Mouse (Mus musculus): Measurements from ENCODE around the gene Rab17. TPM values are rescaled to one million over a fixed set of nuclear protein-coding genes. Genes with fewer than 3 reads are reported as not detected.

Rab17 gene
- polyA plus RNA-seq (2014; fragmentation: Nextera tagmentation; extraction: Ambion mirVana): 0.33 TPM in 1 of 2 replicates, not detected in the other

GRCm38 (mm10) chr1:90969347-90969784 is at the start of gene Rab17:
Gene Rab17, minus strand, starts transcription at chr1:90969661.
- Histone ChIP-seq H3K4me1 (replicated peaks; ENCODE audit: control insufficient read depth, insufficient read depth, low read length) (peaks cover 3% of the 10 kb centered on the region), H3K27ac (ENCODE audit: low read depth, low read length) (no peak within 1 kb of the TSS), H3K4me2 (replicated peaks; ENCODE audit: low read depth, low read length) (no peak within 1 kb of the TSS), H3K4me3 (ENCODE audit: low read depth, low read length) (no peak within 1 kb of the TSS), H3K36me3 (ENCODE audit: control insufficient read depth, insufficient read depth, low read length) (no peaks in the 10 kb centered on the region), H3K9ac (ENCODE audit: low read depth, low read length) (no peak within 1 kb of the TSS), H3K27me3 (ENCODE audit: control insufficient read depth, insufficient read depth, low read length) (0 out of 2 replicates have a peak, but pooled peaks cover 2% of the 10 kb centered on the region), H3K9me3 (ENCODE audit: control insufficient read depth, low read length) (no peaks in the 10 kb centered on the region)
- ATAC-seq (ENCODE audit: low FRiP score) (no peak), DNase-seq (ENCODE audit: low spot score) (no peak)
- 38% methylated on average over 9 of the region's 9 CpGs for WGBS

GRCm38 (mm10) chr1:91017111-91017758 is 47.8 kb upstream of the Rab17 start:
- Histone ChIP-seq H3K27ac (ENCODE audit: low read depth, low read length) (no peak overlapping the region), H3K9me3 (ENCODE audit: control insufficient read depth, low read length) (no peaks in the 10 kb centered on the region), H3K9ac (ENCODE audit: low read depth, low read length) (0 out of 2 replicates have a peak overlapping the region, but pooled peaks have one; percentile 2), H3K4me3 (ENCODE audit: low read depth, low read length) (no peak overlapping the region), H3K36me3 (ENCODE audit: control insufficient read depth, insufficient read depth, low read length) (no peaks in the 10 kb centered on the region), H3K4me2 (replicated peaks; ENCODE audit: low read depth, low read length) (peak overlapping the region; percentile 27), H3K4me1 (replicated peaks; ENCODE audit: control insufficient read depth, insufficient read depth, low read length) (no peaks in the 10 kb centered on the region), H3K27me3 (ENCODE audit: control insufficient read depth, insufficient read depth, low read length) (no peaks in the 10 kb centered on the region)
- 15% methylated on average over 20 of the region's 20 CpGs for WGBS
- no peak for ATAC-seq (ENCODE audit: low FRiP score)
- peak; percentile 28 for DNase-seq (ENCODE audit: low spot score)

GRCm38 (mm10) chr1:91015571-91015970 is 46.1 kb upstream of the Rab17 start:
- no peaks in the 10 kb centered on the region for H3K4me1 ChIP-seq (replicated peaks; ENCODE audit: control insufficient read depth, insufficient read depth, low read length)
- no peaks in the 10 kb centered on the region for H3K9me3 ChIP-seq (ENCODE audit: control insufficient read depth, low read length)
- no peak overlapping the region for H3K4me3 ChIP-seq (ENCODE audit: low read depth, low read length)
- no peaks in the 10 kb centered on the region for H3K27me3 ChIP-seq (ENCODE audit: control insufficient read depth, insufficient read depth, low read length)
- no peak overlapping the region for H3K4me2 ChIP-seq (replicated peaks; ENCODE audit: low read depth, low read length)
- H3K9ac ChIP-seq (ENCODE audit: low read depth, low read length): no peak overlapping the region
- DNase-seq (ENCODE audit: low spot score) (no peak), ATAC-seq (ENCODE audit: low FRiP score) (no peak)
- H3K36me3 ChIP-seq (ENCODE audit: control insufficient read depth, insufficient read depth, low read length): no peaks in the 10 kb centered on the region
- WGBS: 68% methylated on average over 7 of the region's 7 CpGs
- no peak overlapping the region for H3K27ac ChIP-seq (ENCODE audit: low read depth, low read length)

GRCm38 (mm10) chr1:91013803-91014202 is 44.3 kb upstream of the Rab17 start:
- no peak for ATAC-seq (ENCODE audit: low FRiP score)
- H3K9ac ChIP-seq (ENCODE audit: low read depth, low read length): no peak overlapping the region
- no peaks in the 10 kb centered on the region for H3K4me1 ChIP-seq (replicated peaks; ENCODE audit: control insufficient read depth, insufficient read depth, low read length)
- H3K27me3 ChIP-seq (ENCODE audit: control insufficient read depth, insufficient read depth, low read length): no peaks in the 10 kb centered on the region
- WGBS: 71% methylated on average over 3 of the region's 3 CpGs
- H3K36me3 ChIP-seq (ENCODE audit: control insufficient read depth, insufficient read depth, low read length): no peaks in the 10 kb centered on the region
- no peak for DNase-seq (ENCODE audit: low spot score)
- no peak overlapping the region for H3K4me3 ChIP-seq (ENCODE audit: low read depth, low read length)
- no peak overlapping the region for H3K27ac ChIP-seq (ENCODE audit: low read depth, low read length)
- no peak overlapping the region for H3K4me2 ChIP-seq (replicated peaks; ENCODE audit: low read depth, low read length)
- H3K9me3 ChIP-seq (ENCODE audit: control insufficient read depth, low read length): no peaks in the 10 kb centered on the region

- WGBS: 86% methylated on average over 3 of the region's 3 CpGs
- Histone ChIP-seq H3K9me3 (ENCODE audit: control insufficient read depth, low read length) (no peaks in the 10 kb centered on the region), H3K4me2 (replicated peaks; ENCODE audit: low read depth, low read length) (no peak overlapping the region), H3K4me3 (ENCODE audit: low read depth, low read length) (no peak overlapping the region), H3K36me3 (ENCODE audit: control insufficient read depth, insufficient read depth, low read length) (no peaks in the 10 kb centered on the region), H3K27ac (ENCODE audit: low read depth, low read length) (no peak overlapping the region), H3K4me1 (replicated peaks; ENCODE audit: control insufficient read depth, insufficient read depth, low read length) (no peaks in the 10 kb centered on the region), H3K27me3 (ENCODE audit: control insufficient read depth, insufficient read depth, low read length) (no peaks in the 10 kb centered on the region), H3K9ac (ENCODE audit: low read depth, low read length) (no peak overlapping the region)
- ATAC-seq (ENCODE audit: low FRiP score) (no peak), DNase-seq (ENCODE audit: low spot score) (no peak)
Measured at GRCm38 (mm10) chr1:91011336-91011735, 41.9 kb upstream of the Rab17 start.

- 98% methylated on average over 2 of the region's 2 CpGs for WGBS
- Histone ChIP-seq H3K4me2 (replicated peaks; ENCODE audit: low read depth, low read length) (no peak overlapping the region), H3K27ac (ENCODE audit: low read depth, low read length) (no peak overlapping the region), H3K9ac (ENCODE audit: low read depth, low read length) (no peak overlapping the region), H3K4me3 (ENCODE audit: low read depth, low read length) (no peak overlapping the region), H3K4me1 (replicated peaks; ENCODE audit: control insufficient read depth, insufficient read depth, low read length) (no peaks in the 10 kb centered on the region), H3K36me3 (ENCODE audit: control insufficient read depth, insufficient read depth, low read length) (no peaks in the 10 kb centered on the region), H3K27me3 (ENCODE audit: control insufficient read depth, insufficient read depth, low read length) (no peaks in the 10 kb centered on the region), H3K9me3 (ENCODE audit: control insufficient read depth, low read length) (no peaks in the 10 kb centered on the region)
- no peak for DNase-seq (ENCODE audit: low spot score)
- ATAC-seq (ENCODE audit: low FRiP score): no peak
Measured at GRCm38 (mm10) chr1:91010716-91011115, 41.3 kb upstream of the Rab17 start.

- Histone ChIP-seq H3K9me3 (ENCODE audit: control insufficient read depth, low read length) (no peaks in the 10 kb centered on the region), H3K4me1 (replicated peaks; ENCODE audit: control insufficient read depth, insufficient read depth, low read length) (no peaks in the 10 kb centered on the region), H3K9ac (ENCODE audit: low read depth, low read length) (no peak overlapping the region), H3K27ac (ENCODE audit: low read depth, low read length) (no peak overlapping the region), H3K27me3 (ENCODE audit: control insufficient read depth, insufficient read depth, low read length) (no peaks in the 10 kb centered on the region), H3K36me3 (ENCODE audit: control insufficient read depth, insufficient read depth, low read length) (no peaks in the 10 kb centered on the region), H3K4me2 (replicated peaks; ENCODE audit: low read depth, low read length) (no peak overlapping the region), H3K4me3 (ENCODE audit: low read depth, low read length) (no peak overlapping the region)
- no peak for ATAC-seq (ENCODE audit: low FRiP score)
- 89% methylated on average over 7 of the region's 7 CpGs for WGBS
- DNase-seq (ENCODE audit: low spot score): no peak
Measured at GRCm38 (mm10) chr1:91010216-91010615, 40.8 kb upstream of the Rab17 start.

GRCm38 (mm10) chr1:91009266-91009665 is 39.8 kb upstream of the Rab17 start:
- H3K36me3 ChIP-seq (ENCODE audit: control insufficient read depth, insufficient read depth, low read length): no peaks in the 10 kb centered on the region
- 91% methylated on average over 6 of the region's 6 CpGs for WGBS
- no peak for DNase-seq (ENCODE audit: low spot score)

GRCm38 (mm10) chr1:91008746-91009145 is 39.3 kb upstream of the Rab17 start:
- Histone ChIP-seq H3K36me3 (ENCODE audit: control insufficient read depth, insufficient read depth, low read length) (no peaks in the 10 kb centered on the region), H3K4me1 (replicated peaks; ENCODE audit: control insufficient read depth, insufficient read depth, low read length) (no peaks in the 10 kb centered on the region), H3K4me2 (replicated peaks; ENCODE audit: low read depth, low read length) (no peak overlapping the region), H3K9ac (ENCODE audit: low read depth, low read length) (no peak overlapping the region), H3K9me3 (ENCODE audit: control insufficient read depth, low read length) (no peaks in the 10 kb centered on the region), H3K27ac (ENCODE audit: low read depth, low read length) (no peak overlapping the region), H3K27me3 (ENCODE audit: control insufficient read depth, insufficient read depth, low read length) (no peaks in the 10 kb centered on the region), H3K4me3 (ENCODE audit: low read depth, low read length) (no peak overlapping the region)
- 90% methylated on average over 9 of the region's 9 CpGs for WGBS
- ATAC-seq (ENCODE audit: low FRiP score): no peak
- DNase-seq (ENCODE audit: low spot score): no peak

More at GRCm38 (mm10) chr1:91009266-91009665, 39.8 kb upstream of the Rab17 start:
- Histone ChIP-seq H3K27me3 (ENCODE audit: control insufficient read depth, insufficient read depth, low read length) (no peaks in the 10 kb centered on the region), H3K4me3 (ENCODE audit: low read depth, low read length) (no peak overlapping the region), H3K4me1 (replicated peaks; ENCODE audit: control insufficient read depth, insufficient read depth, low read length) (no peaks in the 10 kb centered on the region), H3K4me2 (replicated peaks; ENCODE audit: low read depth, low read length) (no peak overlapping the region), H3K9me3 (ENCODE audit: control insufficient read depth, low read length) (no peaks in the 10 kb centered on the region), H3K27ac (ENCODE audit: low read depth, low read length) (no peak overlapping the region), H3K9ac (ENCODE audit: low read depth, low read length) (no peak overlapping the region)
- ATAC-seq (ENCODE audit: low FRiP score): no peak
